Mouse (Mus musculus): ENCODE results near the gene Atp6v0d1.

Atp6v0d1 gene

DNA sequence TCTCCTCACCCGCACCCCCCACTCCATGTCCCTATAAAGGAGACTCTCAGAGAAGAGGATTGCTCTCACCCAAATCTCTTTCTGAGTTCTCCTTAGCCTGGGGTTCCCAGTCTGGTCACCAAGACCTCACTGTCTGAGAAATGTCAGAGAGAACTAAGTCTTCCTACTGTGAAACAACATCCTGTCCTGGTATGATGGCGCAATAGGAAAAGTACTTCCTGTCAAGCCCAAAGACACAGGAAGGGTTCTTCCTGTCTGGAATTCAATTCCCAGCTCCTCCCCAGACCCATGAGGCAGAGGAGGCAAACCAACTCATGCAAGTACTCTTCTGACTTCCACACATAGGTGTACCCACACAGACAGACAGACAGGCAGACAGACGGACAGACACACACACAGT is 61.2 kb downstream of the Atp6v0d1 start:
- DNase-seq (ENCODE audit: low read depth), result peak; percentile 28

DNA sequence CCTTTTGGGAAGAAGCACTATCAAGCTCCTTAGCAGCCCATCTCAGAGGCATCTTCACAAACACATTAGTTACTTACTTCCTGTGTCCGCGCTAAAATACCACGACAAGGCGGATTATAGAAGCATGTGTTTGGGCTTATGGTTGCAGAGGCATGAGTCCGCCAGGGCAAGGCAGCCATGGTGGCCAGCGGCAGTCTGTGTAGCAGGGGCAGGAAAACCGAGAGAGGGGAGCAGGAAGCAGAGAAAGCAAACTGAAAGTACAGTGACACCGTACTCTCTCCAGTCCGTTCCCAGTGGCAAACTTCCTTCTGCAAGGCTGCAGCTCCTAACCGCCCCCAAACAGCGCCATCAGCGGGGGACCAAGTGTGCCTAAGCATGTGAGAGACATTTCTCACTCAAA is 66.1 kb downstream of the Atp6v0d1 start:
- DNase-seq (ENCODE audit: low read depth), result peak; percentile 41

DNA sequence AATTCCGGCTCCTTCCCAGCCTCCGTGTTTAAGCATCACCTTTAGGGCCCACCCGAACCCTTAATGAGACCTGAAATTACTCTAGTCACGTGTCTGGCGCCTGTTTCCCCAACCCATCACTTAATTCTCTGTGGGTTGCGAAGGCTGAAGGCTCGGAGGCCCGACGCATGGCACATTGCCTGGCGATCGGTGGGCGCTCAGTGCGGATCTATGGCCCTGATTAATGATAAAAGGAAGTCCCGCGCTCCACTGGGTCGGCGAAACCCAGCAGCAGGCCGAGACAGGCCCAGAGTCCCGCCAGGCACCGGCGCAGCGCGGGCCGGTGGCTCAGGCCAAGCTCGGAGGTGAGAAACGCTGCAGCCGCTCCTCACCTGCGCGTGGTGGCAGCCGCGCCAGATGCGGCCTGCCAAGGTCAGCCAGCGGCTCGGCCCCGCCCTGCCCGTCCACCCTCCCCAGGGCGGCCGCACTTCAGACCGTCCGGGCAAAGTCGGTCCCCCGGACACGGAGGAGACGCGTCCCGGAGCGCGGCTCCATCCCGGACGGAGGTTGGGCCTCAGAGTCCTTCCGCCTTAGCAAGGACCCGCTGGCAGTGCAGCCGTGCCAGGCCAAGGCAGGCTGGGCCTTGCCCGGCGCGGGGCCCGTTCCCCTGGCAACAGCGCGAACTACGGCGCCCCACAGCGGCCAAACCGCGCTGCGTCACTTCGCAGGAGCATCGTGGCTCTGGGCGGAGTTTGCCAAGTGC is 69.2 kb downstream of the Atp6v0d1 start, which contains the start of gene Zdhhc1:
TSS of gene Zdhhc1 (minus strand) at position 464 of the 742 bp plus-strand sequence.
- peak; percentile 82 for DNase-seq (ENCODE audit: low read depth)

DNA sequence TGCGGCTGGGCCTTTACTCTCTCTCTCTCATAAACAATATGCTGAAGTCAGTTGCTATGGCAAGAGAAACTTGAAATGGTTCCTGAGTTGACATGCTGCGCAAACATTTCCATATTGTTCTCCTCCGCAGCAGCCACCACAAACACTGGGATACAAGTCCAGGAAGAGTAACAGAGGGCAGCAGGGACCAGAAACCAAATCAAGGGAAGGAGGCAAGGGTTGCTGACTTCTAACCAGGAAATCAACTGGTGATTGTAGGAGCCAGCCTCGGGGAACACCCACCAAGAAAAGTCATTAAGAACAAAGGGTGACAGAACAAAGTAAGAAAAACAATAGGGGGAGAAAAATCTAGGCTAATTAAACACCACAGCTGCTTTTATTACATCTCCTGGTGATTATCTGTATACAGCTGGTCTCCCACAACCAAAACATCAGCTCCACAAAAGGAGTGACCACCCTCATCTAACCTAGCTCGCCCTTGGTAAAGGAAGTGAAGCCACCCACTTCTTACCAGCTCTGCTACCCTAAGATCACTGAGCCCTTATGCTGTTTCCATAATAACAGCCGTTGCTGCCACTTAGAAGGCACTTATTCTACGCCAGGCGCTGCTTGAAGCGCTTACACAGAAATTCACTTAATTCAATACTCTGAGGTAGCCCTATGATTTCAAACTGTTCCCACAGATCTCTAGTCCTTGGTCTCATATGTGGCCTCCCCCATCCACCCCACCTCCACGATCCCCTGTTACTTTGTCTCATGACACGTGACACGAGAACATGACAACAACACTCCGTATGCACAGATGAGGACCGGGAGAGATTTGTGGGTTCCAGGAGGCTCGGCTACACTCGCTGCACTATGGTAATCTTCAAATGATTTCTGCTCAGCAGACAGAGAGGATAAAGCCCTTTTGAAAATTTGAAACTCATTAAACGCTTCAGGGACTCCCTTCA is 70.2 kb downstream of the Atp6v0d1 start:
- DNase-seq (ENCODE audit: low read depth), result no peak

DNA sequence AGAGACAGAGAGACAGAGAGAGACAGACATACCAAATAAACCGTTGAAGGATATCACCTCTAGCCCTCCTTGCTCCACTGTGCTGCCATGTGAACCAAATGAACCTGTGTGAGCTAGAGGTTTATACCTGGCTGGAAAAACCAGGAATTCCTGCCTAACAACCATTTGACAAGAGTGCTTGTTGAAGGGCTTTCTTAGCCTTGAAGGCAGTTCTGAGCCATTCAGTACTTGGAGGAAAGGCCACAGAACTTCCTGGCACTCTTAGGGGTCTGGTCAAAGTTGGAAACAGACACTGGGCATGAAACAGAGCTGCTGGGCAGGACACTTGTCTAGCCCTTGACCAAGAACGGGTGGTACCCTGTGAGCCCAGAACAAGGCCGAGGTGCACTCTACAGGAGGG is 71.3 kb downstream of the Atp6v0d1 start:
- no peak for DNase-seq (ENCODE audit: low read depth)

DNA sequence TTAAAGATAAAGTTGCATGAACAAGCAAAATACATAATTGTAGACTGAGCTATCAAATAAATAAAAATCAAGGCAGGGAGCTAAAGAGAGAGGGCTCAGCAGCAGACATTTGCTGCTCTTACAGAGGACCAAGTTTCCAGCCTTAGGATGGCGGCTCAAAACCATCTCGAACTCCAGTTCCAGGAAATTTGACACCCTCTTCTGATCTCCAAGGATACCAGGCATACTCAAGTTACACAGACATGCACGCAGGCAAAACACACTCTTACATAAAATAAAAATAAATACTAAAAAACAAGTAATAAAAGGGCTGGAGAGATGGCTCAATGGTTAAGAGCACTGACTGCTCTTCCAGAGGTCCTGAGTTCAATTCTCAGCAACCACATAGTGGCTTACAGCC is 72.4 kb downstream of the Atp6v0d1 start:
- DNase-seq (ENCODE audit: low read depth), result no peak

DNA sequence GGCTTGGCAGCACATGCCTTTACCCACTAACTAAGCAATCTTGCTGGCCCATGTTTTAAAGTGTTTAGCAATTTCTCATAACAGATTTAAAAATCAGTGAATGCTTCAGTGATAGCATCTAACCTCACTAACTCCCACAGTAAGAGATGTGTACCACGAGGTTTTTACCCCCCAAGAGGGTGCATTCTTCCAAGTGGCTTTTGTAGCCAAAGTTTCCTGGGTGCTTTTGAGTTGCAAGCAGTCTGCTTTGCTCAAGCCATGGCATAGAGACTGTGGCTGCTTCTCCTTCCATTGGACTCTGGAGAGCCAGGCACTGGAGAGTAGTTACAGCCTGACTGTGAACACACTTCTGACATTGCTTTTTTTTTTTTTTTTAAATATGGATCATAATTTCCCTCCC is 76.6 kb downstream of the Atp6v0d1 start:
- no peak for DNase-seq (ENCODE audit: low read depth)

DNA sequence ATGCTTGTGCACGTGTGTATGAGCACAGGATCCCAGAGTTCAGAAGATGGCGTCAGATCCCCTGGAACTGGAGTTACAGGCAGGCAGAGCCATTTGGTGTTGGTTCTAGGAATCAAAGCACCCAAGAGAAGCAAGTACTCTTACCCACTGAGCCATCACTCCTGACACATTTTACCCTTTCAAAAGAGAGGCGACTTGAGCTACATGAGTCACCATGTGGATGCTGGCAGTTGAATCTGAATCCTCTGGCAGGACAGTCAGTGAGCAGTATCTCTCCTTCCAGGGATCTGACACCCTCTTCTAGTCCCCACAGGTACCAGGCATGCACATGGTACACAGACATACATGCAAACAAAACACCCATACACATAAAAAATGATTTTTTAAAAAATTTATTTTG is 77.8 kb downstream of the Atp6v0d1 start:
- no peak for DNase-seq (ENCODE audit: low read depth)

DNA sequence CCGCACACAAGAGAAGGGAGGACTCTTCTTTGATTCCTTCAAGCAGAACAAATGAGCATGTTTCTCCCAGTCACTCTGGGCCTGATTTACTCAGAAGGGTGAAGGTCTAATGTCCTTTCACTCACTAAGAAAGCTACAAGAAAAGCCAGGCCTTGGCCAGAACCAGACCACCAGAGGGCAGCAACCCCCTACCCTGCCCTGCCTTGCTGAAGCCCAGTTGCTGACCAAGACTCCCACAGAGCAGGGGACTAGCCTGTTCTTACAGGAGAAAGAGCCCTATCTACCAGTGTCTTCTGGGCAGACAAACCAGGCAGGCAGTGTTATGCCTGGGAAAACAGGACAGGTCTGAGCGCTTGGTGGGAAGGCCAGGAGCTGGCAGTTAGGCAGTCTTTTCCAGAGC is 81.5 kb downstream of the Atp6v0d1 start:
- DNase-seq (ENCODE audit: low read depth), result peak; percentile 67

DNA sequence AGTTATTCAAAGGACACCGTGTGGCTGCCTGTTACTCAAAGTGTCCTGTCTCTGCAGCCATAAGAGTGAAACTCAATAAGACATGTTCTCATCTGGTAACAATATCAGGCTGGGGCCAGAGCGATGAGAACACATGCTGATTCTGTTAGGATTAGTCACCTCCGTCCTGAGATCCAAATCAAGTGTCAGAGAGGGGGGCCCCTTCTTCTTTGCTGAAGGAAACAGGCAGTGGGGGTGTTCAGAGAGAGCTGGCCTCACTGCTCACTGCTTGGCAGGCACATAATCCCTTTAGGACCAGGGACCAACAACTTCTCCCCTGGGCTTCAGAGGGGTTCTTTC is 81.8 kb downstream of the Atp6v0d1 start:
- no peak for DNase-seq (ENCODE audit: low read depth)

DNA sequence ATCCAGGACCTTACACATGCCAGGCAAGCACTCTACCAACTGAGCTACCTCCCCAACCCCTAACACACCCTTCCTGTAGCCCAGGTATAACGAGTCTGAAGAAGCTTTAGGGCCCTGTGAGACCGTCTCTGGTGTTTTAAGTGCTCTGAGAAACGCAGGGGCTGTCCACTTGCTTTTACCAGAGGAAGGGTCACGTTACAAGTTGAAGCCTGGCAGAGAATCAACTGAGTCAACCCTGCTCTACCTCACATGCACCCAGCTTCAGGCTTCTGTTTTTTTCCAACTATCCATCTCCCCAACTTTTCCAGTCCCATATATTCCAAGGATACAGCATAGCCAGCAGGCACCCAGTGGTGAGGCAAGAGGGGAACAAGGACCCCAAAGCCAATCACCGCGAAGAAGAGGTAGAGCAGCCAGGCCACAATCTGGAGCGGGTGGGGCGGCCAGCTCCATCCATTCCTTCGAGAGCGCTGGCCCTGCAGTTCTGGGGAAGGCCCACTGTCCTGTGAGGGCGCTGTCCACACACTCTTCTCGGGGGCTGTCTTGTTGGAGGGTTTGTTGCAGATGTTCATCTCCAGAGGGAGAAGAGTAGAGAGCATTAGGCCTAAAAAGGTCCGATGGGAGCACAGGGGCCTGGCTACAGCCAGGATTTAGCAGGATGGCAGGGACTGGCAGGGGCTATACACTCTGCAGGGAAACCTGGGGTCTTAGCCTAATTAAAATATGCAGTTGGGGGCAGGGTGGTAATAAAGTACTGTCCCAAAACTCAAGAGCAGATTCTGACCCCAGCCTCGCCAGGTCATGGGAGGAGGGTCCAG is 82.4 kb downstream of the Atp6v0d1 start:
- DNase-seq (ENCODE audit: low read depth), result no peak

DNA sequence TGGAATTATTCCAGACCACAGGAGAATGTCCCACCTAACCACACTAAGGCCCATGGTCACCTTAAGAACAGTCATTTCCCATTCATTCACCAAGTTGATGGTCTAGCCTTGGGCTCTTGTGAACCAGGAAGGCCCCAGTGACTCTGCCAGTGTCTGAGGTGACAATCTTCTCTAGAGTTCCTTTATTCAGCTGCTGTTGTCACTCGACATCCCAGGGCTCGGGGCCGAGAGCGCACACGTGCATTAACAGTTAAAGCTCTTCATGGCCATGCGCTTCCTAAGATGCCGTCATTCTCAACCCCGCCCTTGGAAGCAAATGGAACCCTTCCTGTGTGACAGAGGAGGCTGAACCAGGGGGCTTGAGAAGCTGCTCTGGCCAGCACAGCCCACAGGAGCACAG is 83.7 kb downstream of the Atp6v0d1 start:
- DNase-seq (ENCODE audit: low read depth), result no peak

DNA sequence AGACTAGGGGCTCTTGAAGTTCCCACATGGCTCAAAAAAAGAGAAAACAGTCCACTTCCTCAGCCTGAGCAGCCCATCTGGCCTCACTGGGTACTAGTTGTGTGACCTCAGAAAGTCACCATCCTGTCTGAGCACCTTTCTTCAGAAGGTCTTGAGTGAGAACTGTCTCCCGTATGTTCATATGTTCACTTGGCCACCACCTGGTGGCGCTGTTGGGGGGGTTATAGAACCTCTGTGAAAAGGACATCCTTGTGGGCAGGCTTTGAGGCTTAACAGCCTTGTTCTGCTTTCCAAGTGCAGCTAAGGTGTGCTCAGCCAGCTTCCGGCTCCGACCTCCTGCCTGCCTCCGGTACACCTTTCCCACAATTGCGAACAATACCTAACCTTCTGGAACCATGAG is 84.4 kb downstream of the Atp6v0d1 start:
- peak; percentile 77 for DNase-seq (ENCODE audit: low read depth)

DNA sequence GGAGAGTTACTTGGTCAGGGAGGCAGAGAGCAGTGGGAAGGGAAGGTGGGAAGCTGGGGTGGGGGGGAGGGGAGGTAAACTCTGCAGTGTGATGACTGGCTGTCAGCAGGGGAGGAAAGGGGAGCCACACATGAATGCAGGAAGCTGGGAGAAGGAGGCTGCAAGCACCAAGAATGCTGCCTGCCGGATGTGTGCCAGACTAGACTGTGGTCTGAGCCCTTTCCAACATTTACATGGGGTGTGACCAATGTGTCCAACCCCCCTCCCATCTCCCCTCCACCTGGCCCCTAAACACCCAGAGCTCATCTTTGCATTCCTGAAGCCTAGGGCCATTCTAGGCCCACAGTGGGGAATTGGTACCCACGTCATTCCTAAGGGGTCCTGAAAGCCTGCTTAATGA is 84.8 kb downstream of the Atp6v0d1 start:
- no peak for DNase-seq (ENCODE audit: low read depth)

DNA sequence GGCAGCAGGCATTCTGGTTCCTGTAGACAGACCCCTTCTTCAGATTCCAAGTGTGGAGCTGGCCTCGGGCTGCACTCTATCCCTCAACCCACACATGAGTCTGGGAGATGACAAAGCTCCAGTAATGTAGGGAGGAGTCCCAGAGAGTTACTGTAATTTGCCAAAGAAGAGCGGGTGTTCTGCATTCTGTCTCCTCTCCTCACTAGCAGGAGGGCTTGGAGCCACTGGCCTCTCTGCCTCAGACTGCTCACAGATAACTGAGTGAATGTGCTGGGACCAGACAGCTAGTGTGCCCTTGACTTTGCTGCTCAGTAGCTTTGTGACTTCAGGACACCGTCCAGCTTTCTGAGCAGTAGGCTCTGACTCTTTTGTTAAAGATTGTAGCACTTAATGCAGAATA is 88.1 kb downstream of the Atp6v0d1 start:
- DNase-seq (ENCODE audit: low read depth), result no peak

DNA sequence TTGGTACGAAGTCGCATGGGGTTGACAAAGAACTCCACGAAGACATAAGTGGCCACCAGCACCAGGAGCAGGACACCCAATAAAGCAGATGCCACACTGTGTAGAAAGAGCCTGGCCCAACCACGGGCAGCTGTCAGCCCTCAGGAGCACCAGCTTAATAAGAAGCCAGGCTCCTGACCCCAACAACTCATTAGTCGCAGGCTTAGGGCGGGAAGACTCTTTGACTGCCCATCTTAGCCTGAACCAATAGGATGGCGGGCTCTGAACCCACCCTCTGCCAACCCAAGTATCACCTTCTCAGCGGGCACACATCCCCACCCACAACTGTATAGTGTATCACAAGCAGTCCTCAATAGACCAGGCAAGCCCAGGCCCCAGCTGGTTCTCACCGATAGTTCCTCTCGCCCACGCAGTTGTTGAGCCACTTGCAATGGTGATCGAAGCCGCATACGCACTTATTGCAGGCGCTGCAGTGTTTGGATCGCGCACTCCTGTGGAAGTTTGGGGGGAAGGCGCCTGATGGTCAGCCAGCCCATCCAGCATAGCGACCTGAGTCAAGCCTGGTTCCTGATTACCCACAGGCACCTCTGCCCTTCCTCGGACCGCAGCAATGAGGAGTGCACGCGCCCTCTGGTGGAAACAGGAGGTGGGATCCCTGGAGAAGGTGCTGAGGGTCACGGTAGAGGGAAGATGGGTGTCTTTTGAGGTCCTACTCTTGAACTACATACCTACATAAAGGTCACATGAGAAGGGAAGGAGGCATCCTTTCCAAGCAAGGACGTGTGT is 89.0 kb downstream of the Atp6v0d1 start:
- peak; percentile 34 for DNase-seq (ENCODE audit: low read depth)

DNA sequence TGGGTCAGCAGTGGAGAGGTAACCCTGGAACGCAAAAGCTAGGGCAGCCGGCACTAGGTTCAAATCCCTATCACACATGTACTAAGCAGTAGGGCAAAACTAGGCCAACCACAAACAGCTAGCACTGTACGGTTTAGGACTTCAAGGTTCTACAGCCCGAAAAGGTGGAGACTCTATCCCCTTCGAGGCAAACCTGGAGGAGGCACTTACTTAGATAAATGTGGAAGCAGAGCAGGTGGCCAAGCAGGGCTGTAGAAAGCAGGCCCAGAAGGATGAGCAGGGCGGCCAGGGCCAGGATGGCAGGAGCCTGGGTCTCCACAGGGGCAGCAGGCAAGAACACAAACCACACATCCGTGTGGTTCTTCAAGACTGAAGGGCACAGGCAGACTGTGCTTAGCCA is 89.7 kb downstream of the Atp6v0d1 start:
- no peak for DNase-seq (ENCODE audit: low read depth)

DNA sequence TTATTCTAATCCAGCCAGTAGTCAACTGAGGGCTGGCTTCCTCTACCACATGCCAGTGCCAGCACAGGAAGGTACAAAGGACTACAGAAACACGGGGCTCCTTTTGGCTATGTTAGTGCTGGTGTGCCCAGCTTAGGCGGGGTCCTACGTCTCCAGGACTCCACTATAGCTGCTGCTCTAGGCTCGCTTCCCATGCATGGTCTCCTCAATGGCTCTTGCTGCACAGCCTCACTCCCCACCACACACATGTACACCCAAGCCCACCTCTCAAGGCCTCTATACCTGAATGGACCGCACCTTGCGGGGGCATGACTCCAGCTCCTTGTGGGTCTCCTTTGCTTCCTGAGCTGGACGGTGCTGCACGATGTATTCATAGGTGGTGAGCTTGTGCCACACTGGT is 90.1 kb downstream of the Atp6v0d1 start:
- DNase-seq (ENCODE audit: low read depth), result no peak

DNA sequence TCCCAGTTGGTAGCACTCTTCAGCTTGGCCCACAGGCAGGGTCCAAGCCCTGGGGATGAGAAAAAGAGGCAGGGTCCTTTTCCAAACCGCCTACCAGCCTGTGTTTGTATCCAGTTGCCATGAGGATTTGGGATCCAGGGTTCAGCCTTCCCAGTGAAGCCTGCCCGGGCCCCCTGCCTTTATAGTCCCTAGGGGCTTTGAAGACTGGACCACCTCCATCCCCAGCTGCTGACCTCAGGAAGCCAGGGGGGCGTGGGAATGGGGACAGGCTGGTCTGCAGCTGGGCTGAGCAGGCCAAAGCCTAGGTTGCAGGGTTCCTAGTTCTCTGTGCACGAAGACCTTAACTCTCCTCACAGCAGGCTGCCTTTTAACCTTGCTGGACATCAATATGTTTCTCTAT is 90.6 kb downstream of the Atp6v0d1 start:
- DNase-seq (ENCODE audit: low read depth), result no peak

DNA sequence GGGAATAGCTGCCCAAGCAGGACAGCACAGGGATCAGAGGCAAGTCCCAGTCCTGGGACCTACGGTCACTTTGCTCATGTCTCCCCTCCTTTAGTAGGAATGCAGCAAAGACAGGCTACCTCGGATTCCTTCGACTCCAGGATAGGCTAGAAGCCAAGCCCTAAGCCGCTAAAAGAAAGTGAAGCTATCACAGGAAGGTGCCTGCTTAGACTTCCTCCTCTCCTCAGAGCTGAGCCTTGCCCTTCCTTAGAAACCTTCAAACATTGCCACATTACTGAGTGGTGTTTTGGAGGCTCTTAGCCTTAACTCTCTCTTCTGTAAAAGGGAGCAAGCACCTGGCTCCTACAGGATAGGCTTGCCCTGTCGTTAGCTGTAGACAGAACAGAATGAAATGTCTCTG is 91.2 kb downstream of the Atp6v0d1 start:
- DNase-seq (ENCODE audit: low read depth), result no peak
